In genomic region chr10:13125811-13126210, GRCm38 (mm10) we compare ENCODE assay signal across 36 mouse cellular contexts. TPM values are rescaled to one million over a fixed set of nuclear protein-coding genes. Genes with fewer than 3 reads are reported as not detected.
"Had no signal": no experiment of that assay in that cellular context is flagged by ENCODE, and none has a peak within 500 bp of the region (broad histone marks: within the 10 kb centered on the region; RNA-seq: fewer than 3 reads in every experiment).

No protein-coding gene starts in this region.

- H3K27me3 ChIP-seq: heart, embryonic 12.5 days; hindbrain, embryonic 12.5 days; limb, embryonic 12.5 days; liver, embryonic 13.5 days; liver, embryonic 15.5 days had no signal

- H3K27ac ChIP-seq: heart, adult 2 months; hindbrain, embryonic 12.5 days; hindbrain, embryonic 14.5 days; layer of hippocampus, adult 2 months; left cerebral cortex, adult 2 months; limb, embryonic 12.5 days; liver, embryonic 13.5 days; liver, embryonic 15.5 days had no signal

- ATAC-seq: hindbrain, embryonic 16.5 days; inflammation-experienced regulatory T-cells, adult 6 months; intestine, embryonic 16.5 days had no signal

- H3K4me2 ChIP-seq: heart, embryonic 12.5 days; hindbrain, embryonic 12.5 days; hindbrain, embryonic 14.5 days; limb, embryonic 12.5 days; liver, embryonic 11.5 days; liver, embryonic 13.5 days; liver, embryonic 15.5 days had no signal

- H3K4me3 ChIP-seq: heart, adult 2 months; heart, embryonic 12.5 days; hindbrain, embryonic 10.5 days; hindbrain, embryonic 12.5 days; layer of hippocampus, adult 2 months; left cerebral cortex, adult 2 months; limb, embryonic 12.5 days; liver, embryonic 13.5 days; liver, embryonic 15.5 days had no signal

- H3K9me3 ChIP-seq: hindbrain, embryonic 12.5 days; limb, embryonic 12.5 days; liver, embryonic 13.5 days; liver, embryonic 15.5 days had no signal

- H3K9ac ChIP-seq: heart, embryonic 12.5 days; hindbrain, embryonic 12.5 days; hindbrain, embryonic 14.5 days; limb, embryonic 12.5 days; liver, embryonic 13.5 days; liver, embryonic 15.5 days had no signal

- H3K4me1 ChIP-seq: limb, embryonic 12.5 days; liver, embryonic 13.5 days; liver, embryonic 15.5 days had no signal

- H3K36me3 ChIP-seq: liver, embryonic 13.5 days; liver, embryonic 15.5 days had no signal

- DNase-seq: gastrocnemius, postnatal 10 days; gastrocnemius, postnatal 25 days; heart, adult 2 months; heart, postnatal 14 days; heart, postnatal 36 days; kidney, adult 18-20 months; kidney, adult 8-10 months; kidney, postnatal 10 days; kidney, postnatal 25 days; kidney, postnatal 4 days; liver; liver, embryonic 13.5 days had no signal

RNA-seq across cellular contexts. Expression of gene Zc2hc1b, which starts 52.0 kb away (rescaled TPM):
- total RNA-seq: gastrocnemius, adult 18-20 months; gastrocnemius, postnatal 10 days; gastrocnemius, postnatal 25 days; gastrocnemius, postnatal 4 days; granulocyte monocyte progenitor cell, adult 5-6 weeks; heart, adult 2 months; heart, postnatal 14 days; heart, postnatal 36 days; layer of hippocampus, adult 2 months; layer of hippocampus, postnatal 10 days; layer of hippocampus, postnatal 25 days; left cerebral cortex, adult 2 months; left cerebral cortex, postnatal 14 days; left cerebral cortex, postnatal 36 days had no signal
- polyA plus RNA-seq: heart, adult 2 months; heart, embryonic 12.5 days; heart, embryonic 14.5 days; heart, embryonic 16.5 days; hindbrain, embryonic 10.5 days; hindbrain, embryonic 12.5 days; hindbrain, embryonic 14.5 days; hindbrain, embryonic 16.5 days; inflammation-experienced regulatory T-cells, adult 6 months; intestine, embryonic 16.5 days; kidney, embryonic 14.5 days; kidney, embryonic 16.5 days; limb, embryonic 12.5 days; limb, embryonic 14.5 days; liver, embryonic 11.5 days; liver, embryonic 13.5 days; liver, embryonic 15.5 days had no signal
